Mouse (Mus musculus): ENCODE results near the gene Hectd2. TPM values are rescaled to one million over a fixed set of nuclear protein-coding genes. Genes with fewer than 3 reads are reported as not detected.

Gene Hectd2
- polyA plus RNA-seq, 1 experiment from 2014 or later = 1.9 TPM

GRCm38 (mm10) chr19:36625906-36626305, 71.5 kb downstream of the Hectd2 start:
- no peak overlapping the region for H3K27ac ChIP-seq
- no peaks in the 10 kb centered on the region for H3K4me1 ChIP-seq (replicated peaks)
- H3K4me2 ChIP-seq = no peak overlapping the region
- H3K36me3 ChIP-seq = no peaks in the 10 kb centered on the region
- H3K9ac ChIP-seq (replicated peaks) = no peak overlapping the region
- H3K27me3 ChIP-seq = no peaks in the 10 kb centered on the region
- ATAC-seq (ENCODE audit: insufficient number of reproducible peaks, insufficient read depth, low FRiP score, low TSS enrichment, low read depth) = no peak
- H3K9me3 ChIP-seq = no peaks in the 10 kb centered on the region
- WGBS = 95% methylated on average over 1 of the region's 1 CpGs
- no peak overlapping the region for H3K4me3 ChIP-seq (replicated peaks)

- Histone ChIP-seq H3K36me3 (no peaks in the 10 kb centered on the region), H3K4me1 (replicated peaks) (no peaks in the 10 kb centered on the region), H3K27me3 (no peaks in the 10 kb centered on the region), H3K9ac (replicated peaks) (no peak overlapping the region), H3K9me3 (no peaks in the 10 kb centered on the region), H3K27ac (no peak overlapping the region), H3K4me2 (no peak overlapping the region), H3K4me3 (replicated peaks) (no peak overlapping the region)
- no peak for ATAC-seq (ENCODE audit: insufficient number of reproducible peaks, insufficient read depth, low FRiP score, low TSS enrichment, low read depth)
- 83% methylated on average over 4 of the region's 4 CpGs for WGBS
These were observed 72.4 kb downstream of the Hectd2 start for GRCm38 (mm10) chr19:36626881-36627280.

GRCm38 (mm10) chr19:36629394-36629910, 75.0 kb downstream of the Hectd2 start:
- Histone ChIP-seq H3K27ac (no peak overlapping the region), H3K36me3 (no peaks in the 10 kb centered on the region), H3K27me3 (no peaks in the 10 kb centered on the region), H3K4me2 (no peak overlapping the region), H3K9me3 (no peaks in the 10 kb centered on the region), H3K4me1 (replicated peaks) (no peaks in the 10 kb centered on the region), H3K9ac (replicated peaks) (no peak overlapping the region), H3K4me3 (replicated peaks) (no peak overlapping the region)
- no peak for ATAC-seq (ENCODE audit: insufficient number of reproducible peaks, insufficient read depth, low FRiP score, low TSS enrichment, low read depth)
- WGBS = 85% methylated on average over 9 of the region's 9 CpGs

- H3K9ac ChIP-seq (replicated peaks) = no peak overlapping the region
- no peaks in the 10 kb centered on the region for H3K36me3 ChIP-seq
- H3K27me3 ChIP-seq = no peaks in the 10 kb centered on the region
- WGBS = 81% methylated on average over 5 of the region's 5 CpGs
- no peaks in the 10 kb centered on the region for H3K9me3 ChIP-seq
- ATAC-seq (ENCODE audit: insufficient number of reproducible peaks, insufficient read depth, low FRiP score, low TSS enrichment, low read depth) = no peak
- no peaks in the 10 kb centered on the region for H3K4me1 ChIP-seq (replicated peaks)
- H3K4me3 ChIP-seq (replicated peaks) = no peak overlapping the region
- no peak overlapping the region for H3K4me2 ChIP-seq
- no peak overlapping the region for H3K27ac ChIP-seq
These were observed 75.9 kb downstream of the Hectd2 start for GRCm38 (mm10) chr19:36630361-36630760.

GRCm38 (mm10) chr19:36634771-36635170, 80.3 kb downstream of the Hectd2 start:
- no peaks in the 10 kb centered on the region for H3K36me3 ChIP-seq
- H3K27me3 ChIP-seq = no peaks in the 10 kb centered on the region
- no peak overlapping the region for H3K4me2 ChIP-seq
- H3K27ac ChIP-seq = no peak overlapping the region
- WGBS = 88% methylated on average over 7 of the region's 7 CpGs
- H3K4me1 ChIP-seq (replicated peaks) = no peaks in the 10 kb centered on the region
- no peak overlapping the region for H3K4me3 ChIP-seq (replicated peaks)
- ATAC-seq (ENCODE audit: insufficient number of reproducible peaks, insufficient read depth, low FRiP score, low TSS enrichment, low read depth) = no peak
- H3K9ac ChIP-seq (replicated peaks) = no peak overlapping the region
- no peaks in the 10 kb centered on the region for H3K9me3 ChIP-seq

- Histone ChIP-seq H3K4me1 (replicated peaks) (no peaks in the 10 kb centered on the region), H3K27me3 (no peaks in the 10 kb centered on the region), H3K4me2 (no peak overlapping the region), H3K36me3 (no peaks in the 10 kb centered on the region), H3K4me3 (replicated peaks) (no peak overlapping the region), H3K9ac (replicated peaks) (no peak overlapping the region), H3K27ac (no peak overlapping the region), H3K9me3 (0 out of 2 replicates have a peak, but pooled peaks cover 8% of the 10 kb centered on the region)
- 81% methylated on average over 3 of the region's 3 CpGs for WGBS
- ATAC-seq (ENCODE audit: insufficient number of reproducible peaks, insufficient read depth, low FRiP score, low TSS enrichment, low read depth) = no peak
These were observed 82.8 kb downstream of the Hectd2 start for GRCm38 (mm10) chr19:36637223-36637622.

- no peaks in the 10 kb centered on the region for H3K36me3 ChIP-seq
- no peak overlapping the region for H3K4me2 ChIP-seq
- no peak overlapping the region for H3K9ac ChIP-seq (replicated peaks)
- H3K27me3 ChIP-seq = no peaks in the 10 kb centered on the region
- H3K9me3 ChIP-seq = 0 out of 2 replicates have a peak, but pooled peaks cover 14% of the 10 kb centered on the region
- no peaks in the 10 kb centered on the region for H3K4me1 ChIP-seq (replicated peaks)
- H3K27ac ChIP-seq = no peak overlapping the region
- 79% methylated on average over 7 of the region's 7 CpGs for WGBS
- ATAC-seq (ENCODE audit: insufficient number of reproducible peaks, insufficient read depth, low FRiP score, low TSS enrichment, low read depth) = no peak
- no peak overlapping the region for H3K4me3 ChIP-seq (replicated peaks)
These were observed 83.6 kb downstream of the Hectd2 start for GRCm38 (mm10) chr19:36637948-36638587.

- WGBS = 91% methylated on average over 9 of the region's 9 CpGs
- H3K9ac ChIP-seq (replicated peaks) = no peak overlapping the region
- no peak overlapping the region for H3K4me2 ChIP-seq
- H3K27ac ChIP-seq = no peak overlapping the region
- H3K4me3 ChIP-seq (replicated peaks) = no peak overlapping the region
- ATAC-seq (ENCODE audit: insufficient number of reproducible peaks, insufficient read depth, low FRiP score, low TSS enrichment, low read depth) = no peak
- no peaks in the 10 kb centered on the region for H3K27me3 ChIP-seq
- H3K36me3 ChIP-seq = no peaks in the 10 kb centered on the region
- H3K9me3 ChIP-seq = 0 out of 2 replicates have a peak, but pooled peaks cover 14% of the 10 kb centered on the region
- no peaks in the 10 kb centered on the region for H3K4me1 ChIP-seq (replicated peaks)
These were observed 84.6 kb downstream of the Hectd2 start for GRCm38 (mm10) chr19:36639072-36639471.

- 88% methylated on average over 3 of the region's 3 CpGs for WGBS
- H3K4me3 ChIP-seq (replicated peaks) = no peak overlapping the region
These were observed 86.7 kb downstream of the Hectd2 start for GRCm38 (mm10) chr19:36641128-36641527.

GRCm38 (mm10) chr19:36645308-36645889, 91.0 kb downstream of the Hectd2 start:
- H3K36me3 ChIP-seq = no peaks in the 10 kb centered on the region
- no peak overlapping the region for H3K9ac ChIP-seq (replicated peaks)
- H3K4me1 ChIP-seq (replicated peaks) = no peaks in the 10 kb centered on the region
- H3K27ac ChIP-seq = no peak overlapping the region
- no peak for ATAC-seq (ENCODE audit: insufficient number of reproducible peaks, insufficient read depth, low FRiP score, low TSS enrichment, low read depth)
- H3K9me3 ChIP-seq = 0 out of 2 replicates have a peak, but pooled peaks cover 14% of the 10 kb centered on the region
- H3K27me3 ChIP-seq = no peaks in the 10 kb centered on the region
- WGBS = 94% methylated on average over 6 of the region's 6 CpGs
- H3K4me2 ChIP-seq = no peak overlapping the region
- H3K4me3 ChIP-seq (replicated peaks) = no peak overlapping the region

More at GRCm38 (mm10) chr19:36641128-36641527, 86.7 kb downstream of the Hectd2 start:
- Histone ChIP-seq H3K36me3 (no peaks in the 10 kb centered on the region), H3K4me1 (replicated peaks) (no peaks in the 10 kb centered on the region), H3K9ac (replicated peaks) (no peak overlapping the region), H3K27ac (no peak overlapping the region), H3K9me3 (0 out of 2 replicates have a peak, but pooled peaks cover 14% of the 10 kb centered on the region), H3K27me3 (no peaks in the 10 kb centered on the region), H3K4me2 (no peak overlapping the region)
- ATAC-seq (ENCODE audit: insufficient number of reproducible peaks, insufficient read depth, low FRiP score, low TSS enrichment, low read depth) = no peak

GRCm38 (mm10) chr19:36646132-36646828, 91.8 kb downstream of the Hectd2 start:
- Histone ChIP-seq H3K4me3 (replicated peaks) (no peak overlapping the region), H3K4me1 (replicated peaks) (no peaks in the 10 kb centered on the region), H3K27ac (no peak overlapping the region), H3K9ac (replicated peaks) (no peak overlapping the region), H3K9me3 (0 out of 2 replicates have a peak, but pooled peaks cover 14% of the 10 kb centered on the region), H3K4me2 (no peak overlapping the region), H3K36me3 (no peaks in the 10 kb centered on the region), H3K27me3 (no peaks in the 10 kb centered on the region)
- WGBS = 81% methylated on average over 7 of the region's 7 CpGs
- no peak for ATAC-seq (ENCODE audit: insufficient number of reproducible peaks, insufficient read depth, low FRiP score, low TSS enrichment, low read depth)
